Mouse (Mus musculus): ENCODE data around the gene BC052040.

GRCm38 (mm10) chr2:115551901-115552300, 29.6 kb upstream of the BC052040 start:
- no peak for TF ChIP-seq CTCF (IDR thresholded peaks at IDR 0.05; ENCODE audit: borderline replicate concordance, insufficient read depth, low read length)
- no peak for TF ChIP-seq POLR2A (IDR thresholded peaks at IDR 0.05; ENCODE audit: low read depth, low read length)

Measured in embryonic fibroblast, embryonic 13.5 days (primary cell).